Mouse (Mus musculus) lung, postnatal 36 days (tissue): Measurements from ENCODE around the gene Denr.
A peak's percentile ranks its signal among the peaks of the same experiment; 100 is the strongest.

ENCODE experiments used
- DNase-seq: peaks from one replicate; pipeline ENCODE4 v3.0.0; 2022; ENCODE audit warnings: mixed read lengths

Gene Denr

DNA sequence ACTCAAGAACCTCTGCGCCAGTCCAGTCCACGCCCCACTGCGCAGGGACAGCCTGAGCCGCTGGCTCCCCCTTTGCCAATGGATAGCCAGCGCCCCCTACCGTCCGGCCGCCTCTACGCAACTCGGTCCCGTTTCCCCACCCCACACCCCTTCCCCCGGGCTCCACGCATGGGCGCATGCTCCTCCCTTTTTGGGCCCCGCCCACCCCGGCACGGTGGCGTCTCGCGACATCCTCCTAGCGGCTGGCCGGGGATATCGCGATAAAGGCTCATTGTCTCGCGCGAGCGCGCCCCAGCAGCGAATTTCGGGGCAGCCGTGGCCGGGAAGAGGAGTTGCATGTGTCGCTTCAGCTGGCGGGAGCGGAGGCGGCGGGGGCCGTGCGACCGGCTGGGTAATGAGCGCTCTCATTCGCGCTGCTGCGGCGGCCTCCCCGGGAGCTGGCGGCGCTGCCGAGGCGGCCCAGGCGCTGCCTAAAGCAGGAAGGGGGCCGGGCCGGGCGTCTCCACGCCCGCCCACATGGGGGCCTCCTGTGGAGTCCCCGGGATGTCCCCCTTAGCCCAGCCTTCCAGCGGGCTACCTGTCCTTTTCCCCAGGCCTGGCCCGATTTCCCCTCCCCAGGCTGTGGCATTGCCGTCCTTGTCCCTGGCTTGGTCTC lies at the start of gene Denr:
Denr (plus strand) TSS at position 200 of the 655 bp plus-strand sequence.
- peak; percentile 98 for DNase-seq

DNA sequence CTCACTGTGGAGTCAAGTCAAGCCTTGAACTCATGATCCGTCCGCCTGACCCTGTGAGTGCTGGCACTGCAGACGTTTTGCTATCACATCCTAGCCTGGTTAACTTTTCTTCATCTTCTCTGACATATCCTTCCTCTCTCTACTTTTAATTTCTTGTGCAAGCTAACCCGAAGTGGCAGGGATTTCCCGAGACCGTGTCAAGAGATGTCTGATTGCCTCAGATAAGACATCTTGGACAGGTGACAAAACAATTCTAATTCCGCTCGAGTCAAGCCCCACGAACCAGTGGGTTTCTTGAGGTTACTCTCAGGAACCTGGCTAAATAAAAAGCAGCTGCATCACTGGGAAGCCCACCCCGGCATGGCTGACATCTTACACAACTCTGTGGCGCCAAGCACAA lies 48.2 kb upstream of the Denr start:
- DNase-seq, result no peak

DNA sequence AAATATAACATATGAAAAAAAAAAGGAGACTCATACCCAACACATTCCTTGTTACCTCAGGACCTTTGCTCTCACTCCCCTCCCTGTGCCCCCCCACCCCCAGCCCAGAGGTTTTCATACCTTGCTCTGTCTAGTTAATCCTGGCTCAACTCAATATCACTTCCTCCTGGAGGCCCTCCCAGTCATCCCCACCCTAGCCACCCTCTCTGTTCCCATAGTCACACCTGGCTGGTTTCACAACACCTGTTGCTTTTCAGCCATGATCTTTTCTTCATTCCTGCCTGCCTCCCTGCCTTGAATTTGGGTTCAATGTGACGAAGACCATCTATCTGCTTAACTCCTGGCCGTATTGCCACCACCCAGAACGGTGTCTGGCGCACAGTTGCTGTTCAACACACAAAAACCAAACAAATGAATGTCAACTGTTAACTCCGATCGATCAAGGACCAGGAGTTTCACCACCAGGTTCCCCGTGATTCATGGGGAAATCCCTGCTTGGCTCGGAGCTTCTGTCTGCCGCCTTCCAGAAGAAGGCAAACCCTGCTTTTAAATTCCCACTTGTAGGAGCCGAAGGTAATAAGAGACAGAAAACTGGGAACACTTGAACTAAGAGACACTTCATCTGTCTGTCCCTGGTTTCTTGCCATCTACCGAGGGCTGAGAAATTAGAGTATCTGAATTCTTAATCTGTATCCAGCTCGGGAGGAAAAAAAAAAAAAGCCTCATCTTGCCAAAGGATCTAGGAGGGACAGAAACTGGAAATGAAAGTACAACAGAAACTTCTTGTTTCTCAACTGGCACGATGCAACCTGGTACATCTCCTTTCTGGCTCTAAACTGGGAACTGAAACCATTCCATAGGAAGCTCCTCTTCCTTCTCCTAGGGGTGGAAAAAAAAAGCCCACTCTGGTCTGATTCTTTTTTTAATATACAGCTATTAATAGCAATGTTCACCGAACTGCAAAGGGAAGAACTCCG lies 44.3 kb upstream of the Denr start:
- peak; percentile 58 for DNase-seq

DNA sequence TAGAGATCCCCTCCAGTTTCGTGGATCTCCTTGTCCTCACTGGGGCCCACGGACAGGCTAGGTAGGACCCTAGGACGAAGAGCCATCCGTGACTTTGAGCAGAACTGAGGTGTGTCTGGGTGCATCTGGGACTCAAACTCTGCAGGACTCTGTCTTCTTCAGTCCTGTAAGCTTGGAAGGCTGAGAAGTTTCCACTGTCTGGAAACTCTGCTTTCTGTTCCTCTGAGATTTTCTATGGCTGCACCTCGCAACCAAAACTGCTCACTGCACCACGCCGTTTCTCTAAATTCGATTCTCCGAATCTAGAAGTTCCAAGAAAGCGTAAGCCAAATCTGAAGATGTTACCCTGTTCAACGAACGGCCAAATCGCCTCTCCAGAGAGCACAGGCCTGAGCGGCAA lies 43.0 kb upstream of the Denr start:
- DNase-seq, result no peak

DNA sequence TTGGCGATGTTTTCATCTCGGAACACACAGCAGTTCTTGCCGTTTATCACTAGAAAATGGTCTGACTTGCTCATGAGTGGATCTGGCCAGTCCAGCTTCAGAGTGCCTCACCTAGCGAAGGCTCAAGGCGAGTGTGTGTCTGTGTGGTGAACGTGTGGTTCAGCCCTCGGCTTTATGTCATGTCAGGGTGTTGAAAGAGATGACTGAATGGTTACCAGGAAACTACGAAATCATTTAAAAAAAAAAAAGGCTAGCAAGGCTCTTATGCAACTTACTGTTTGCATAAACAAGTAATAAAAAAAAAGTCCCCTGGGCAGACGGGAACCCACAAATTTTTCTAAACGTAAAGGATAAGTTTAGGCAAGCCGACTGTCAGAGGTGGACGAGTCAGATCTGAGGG lies 41.6 kb upstream of the Denr start, which contains the start of gene Hcar2:
Hcar2 (minus strand) TSS at position 135 of the 400 bp plus-strand sequence.
- peak; percentile 56 for DNase-seq

DNA sequence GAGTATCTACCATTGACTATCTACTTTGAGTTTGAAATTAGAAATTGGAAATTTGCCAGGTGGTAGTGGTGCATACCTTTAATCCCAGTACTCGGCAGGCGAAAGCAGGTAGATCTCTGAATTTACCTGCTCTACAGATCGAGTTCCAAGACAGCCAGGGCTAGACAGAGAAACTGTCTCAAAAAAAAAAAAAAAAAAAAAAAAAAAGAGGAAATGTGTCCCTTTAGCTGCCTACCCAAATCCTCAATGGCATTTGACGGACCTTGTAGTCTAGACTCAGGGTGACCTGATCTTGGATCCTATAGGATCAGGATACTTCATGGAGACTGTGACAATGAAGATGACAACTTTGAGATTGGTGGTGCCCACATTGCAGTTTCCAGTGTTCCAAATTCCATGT lies 40.5 kb upstream of the Denr start:
- DNase-seq, result no peak

DNA sequence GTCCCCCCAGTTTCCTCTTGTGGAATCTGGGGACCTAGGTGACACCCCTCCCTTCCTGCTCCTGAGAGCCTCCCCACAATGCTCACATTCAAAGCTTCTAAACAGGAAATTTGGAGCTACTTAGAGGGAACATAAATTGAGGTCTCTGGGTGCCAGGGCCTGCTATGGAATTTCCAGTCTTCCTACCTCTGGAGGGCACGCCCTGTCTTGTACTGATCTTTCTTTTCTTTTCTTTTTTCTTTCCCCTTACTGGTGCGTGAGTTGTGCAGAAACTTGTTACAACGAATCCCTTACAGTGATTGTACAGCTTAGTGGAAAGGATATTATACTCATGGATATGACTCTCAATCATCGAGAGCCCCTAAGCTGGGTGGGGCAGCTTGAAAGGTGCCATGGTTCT lies 37.4 kb upstream of the Denr start:
- no peak for DNase-seq

DNA sequence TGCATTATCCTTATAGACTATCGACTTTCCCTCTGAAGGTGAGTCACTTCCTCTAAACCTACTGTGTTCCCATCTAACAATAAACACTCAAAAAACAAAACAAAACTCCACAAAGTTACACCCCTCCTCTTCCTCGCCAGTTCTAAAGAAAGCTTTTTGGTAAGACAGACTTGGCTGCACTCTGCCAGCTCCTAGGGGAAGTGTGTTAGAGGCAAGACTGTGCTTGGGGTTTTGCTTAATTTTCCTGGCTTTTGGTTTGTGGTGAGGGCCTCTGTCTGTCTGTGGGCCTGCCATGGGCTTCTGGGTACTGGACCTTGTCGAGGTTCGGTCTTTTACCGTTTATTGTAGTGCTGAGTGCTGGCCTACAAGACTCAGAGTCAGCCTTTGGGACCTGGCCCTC lies 32.8 kb upstream of the Denr start:
- DNase-seq, result no peak

DNA sequence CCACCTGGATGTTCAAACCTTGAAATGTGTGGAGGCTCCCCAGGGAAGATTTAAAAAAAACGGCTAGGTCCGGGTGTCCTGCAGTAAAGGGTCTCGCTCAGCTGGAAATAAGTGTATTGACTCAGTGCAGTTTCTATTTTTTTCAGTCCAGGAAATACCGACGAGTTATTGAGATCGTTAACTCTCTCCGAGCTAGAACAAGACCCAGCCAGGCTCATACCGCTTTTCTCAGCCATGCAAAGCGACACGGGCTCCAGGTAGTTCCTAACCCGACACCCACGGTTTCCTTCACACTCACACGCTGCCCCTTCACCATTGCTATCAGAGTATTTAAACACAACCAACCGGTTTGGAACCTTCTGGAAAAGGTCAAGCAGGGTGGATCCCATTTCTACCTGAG lies 28.9 kb upstream of the Denr start:
- no peak for DNase-seq

DNA sequence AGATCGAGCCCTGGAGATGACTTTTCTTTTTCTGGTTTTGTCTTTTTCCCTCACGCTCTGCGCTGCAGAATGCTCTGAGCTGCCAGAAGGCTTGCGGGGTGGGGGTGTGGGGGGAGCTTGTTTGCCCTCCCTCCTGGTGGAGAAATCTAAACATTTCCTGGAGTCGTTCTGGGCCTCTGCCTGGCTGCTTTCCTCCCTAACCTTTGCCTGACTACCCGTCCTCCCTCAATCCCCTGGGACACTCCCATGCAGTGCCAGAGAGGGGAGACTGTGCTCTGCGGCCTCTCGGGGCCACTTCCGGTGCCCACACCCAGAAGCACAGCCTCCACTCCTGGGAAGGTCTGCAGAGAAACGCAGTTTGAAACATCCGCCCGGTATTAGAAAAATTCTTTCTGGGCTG lies 27.0 kb upstream of the Denr start, which contains the start of gene Hcar1:
Hcar1 (minus strand) TSS at position 93 of the 400 bp plus-strand sequence.
- DNase-seq, result peak; percentile 31

DNA sequence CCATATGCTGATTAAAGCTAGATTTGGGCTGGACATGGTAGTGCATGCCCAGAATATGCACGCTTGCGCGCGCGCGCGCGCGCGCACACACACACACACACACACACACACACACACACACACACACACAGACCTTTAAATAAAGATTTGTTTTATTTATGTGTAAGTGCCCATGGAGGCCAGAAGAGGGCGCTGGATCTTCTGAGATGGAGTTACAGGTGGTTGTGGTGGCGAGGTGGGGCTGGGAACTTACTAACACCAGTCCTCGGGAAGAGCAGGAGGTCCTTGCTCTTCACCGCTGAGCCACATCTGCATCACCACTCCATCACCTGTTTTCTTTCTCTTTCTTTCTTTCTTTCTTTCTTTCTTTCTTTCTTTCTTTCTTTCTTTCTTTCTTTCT lies 26.2 kb upstream of the Denr start:
- no peak for DNase-seq

DNA sequence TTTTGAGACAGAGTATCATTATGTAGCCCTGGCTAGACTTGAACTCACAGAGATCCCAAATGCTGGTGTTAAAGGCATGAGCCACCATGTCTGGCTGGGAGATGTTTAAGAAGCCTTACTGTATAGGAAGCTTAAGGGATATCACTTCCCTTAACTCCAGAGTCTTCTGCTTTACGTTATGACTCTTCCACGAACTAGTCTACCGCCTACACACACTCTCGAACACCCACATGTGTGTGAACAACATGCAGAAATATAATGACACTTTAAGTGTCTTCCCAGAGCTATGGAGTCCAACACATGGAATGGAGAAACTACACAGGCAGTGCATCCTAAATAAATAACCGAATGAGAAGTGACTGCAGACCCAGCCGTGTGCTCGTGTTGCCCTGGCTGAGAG lies 23.1 kb upstream of the Denr start:
- DNase-seq, result no peak

DNA sequence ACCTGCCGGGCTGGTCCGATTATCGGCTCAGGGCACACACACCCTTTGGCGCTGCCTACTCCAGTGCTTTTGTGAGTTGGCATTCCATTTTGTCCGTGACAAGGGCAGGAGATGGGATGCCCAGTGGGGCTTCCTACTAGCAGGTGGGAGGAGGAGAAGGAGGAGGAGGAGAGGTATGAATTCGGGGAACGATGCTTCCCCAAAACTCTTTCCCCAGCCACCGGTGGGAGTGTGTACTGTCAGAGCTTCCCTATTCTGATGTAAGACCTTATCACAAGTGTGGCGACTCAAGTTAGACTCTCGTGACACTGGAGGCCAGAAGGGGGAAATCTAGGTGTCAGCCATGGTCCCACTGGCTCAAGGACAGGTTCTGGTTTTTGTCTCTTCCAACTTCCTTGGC lies 22.6 kb upstream of the Denr start:
- DNase-seq, result no peak

DNA sequence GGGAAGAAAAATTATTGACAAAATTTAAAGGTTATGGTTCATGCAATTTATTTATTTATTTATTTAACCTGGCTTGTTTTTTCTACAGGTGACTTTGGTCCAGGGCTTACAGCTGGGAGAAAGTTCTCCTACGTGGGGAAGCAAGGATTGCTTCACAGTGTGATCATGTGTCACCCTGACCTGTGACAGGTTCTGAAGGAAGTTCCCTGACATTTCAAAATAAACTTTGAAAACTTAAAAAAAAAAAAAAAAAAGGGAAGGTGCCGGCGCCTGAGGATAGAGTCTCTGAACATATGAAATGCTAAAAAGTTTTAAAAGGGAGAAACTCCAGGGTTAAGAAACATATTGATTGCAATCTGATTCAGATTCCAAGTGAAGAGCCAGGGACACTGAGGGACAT lies 20.6 kb upstream of the Denr start:
- no peak for DNase-seq

DNA sequence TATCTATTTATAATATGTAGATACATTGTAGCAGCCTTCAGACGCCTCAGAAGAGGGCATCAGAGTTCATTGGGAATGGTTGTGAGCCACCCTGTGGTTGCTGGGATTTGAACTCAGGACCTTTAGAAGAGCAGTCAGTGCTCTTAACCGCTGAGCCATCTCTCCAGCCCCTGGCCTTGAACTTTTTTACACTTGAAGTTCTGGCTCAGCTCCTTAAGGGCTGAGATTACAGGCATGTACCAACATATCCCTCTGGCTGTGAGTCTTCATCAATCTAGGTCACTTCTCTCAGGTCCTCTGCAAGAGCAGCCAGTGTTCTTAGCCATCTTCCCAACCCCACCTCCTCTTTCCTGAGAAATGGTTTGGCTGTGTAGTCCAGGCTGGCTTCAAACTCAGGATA lies 16.7 kb upstream of the Denr start:
- DNase-seq, result no peak

DNA sequence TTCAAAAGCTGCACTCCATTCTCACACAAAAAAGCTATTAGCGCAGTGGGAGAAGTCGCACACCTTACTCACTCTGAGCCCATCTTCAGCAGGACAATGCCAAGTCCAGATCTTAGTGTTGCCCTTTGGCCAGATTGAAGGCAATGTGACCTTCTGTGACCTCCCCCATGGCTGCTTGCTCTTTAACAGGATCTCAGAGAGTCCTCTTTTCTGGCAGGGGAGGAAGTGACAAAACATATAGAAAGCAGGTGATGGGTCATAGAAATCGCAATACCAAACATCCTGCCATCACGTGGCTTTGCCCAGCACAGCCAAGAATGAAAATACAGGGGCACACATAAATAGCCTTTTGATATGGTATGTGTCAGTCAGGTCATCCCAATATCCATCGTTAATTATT lies 16.0 kb upstream of the Denr start:
- peak; percentile 15 for DNase-seq

DNA sequence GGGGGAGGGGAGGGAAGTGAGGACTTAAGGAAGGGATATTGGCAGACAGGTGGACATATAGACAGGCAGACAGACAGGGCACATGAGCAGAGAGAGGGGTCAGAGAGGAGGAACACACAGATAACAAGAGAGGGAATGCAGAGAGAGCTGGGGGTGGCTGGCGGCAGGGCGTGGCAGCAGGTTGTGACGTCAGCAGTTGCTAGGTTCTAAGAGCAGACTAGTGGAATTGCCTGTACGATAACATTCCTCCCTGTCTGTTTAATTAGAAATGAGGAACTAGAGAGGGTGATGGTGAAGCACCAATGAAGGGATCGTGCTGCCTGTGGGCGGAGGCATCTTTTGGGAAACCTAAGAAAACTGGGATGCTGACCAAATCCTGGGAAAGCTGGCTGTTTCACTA lies 15.3 kb upstream of the Denr start:
- DNase-seq, result peak; percentile 55

DNA sequence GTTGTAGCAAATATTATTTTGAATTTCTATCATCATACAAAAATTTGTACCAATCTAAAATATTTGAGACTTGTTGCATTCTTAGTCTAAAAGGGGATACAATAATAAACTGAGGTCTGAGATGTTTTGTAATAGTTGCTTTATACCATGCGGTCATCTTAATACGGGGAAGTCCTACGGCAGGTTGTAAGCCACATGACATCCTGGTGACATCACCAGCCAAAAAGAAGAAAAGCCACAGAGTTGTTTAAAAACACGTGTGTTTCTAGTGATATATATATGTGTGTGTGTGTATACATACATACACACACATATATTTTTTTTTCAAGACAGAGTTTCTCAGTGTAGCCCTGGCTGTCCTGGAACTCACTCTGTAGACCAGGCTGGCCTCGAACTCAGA lies 13.5 kb upstream of the Denr start:
- DNase-seq, result no peak

DNA sequence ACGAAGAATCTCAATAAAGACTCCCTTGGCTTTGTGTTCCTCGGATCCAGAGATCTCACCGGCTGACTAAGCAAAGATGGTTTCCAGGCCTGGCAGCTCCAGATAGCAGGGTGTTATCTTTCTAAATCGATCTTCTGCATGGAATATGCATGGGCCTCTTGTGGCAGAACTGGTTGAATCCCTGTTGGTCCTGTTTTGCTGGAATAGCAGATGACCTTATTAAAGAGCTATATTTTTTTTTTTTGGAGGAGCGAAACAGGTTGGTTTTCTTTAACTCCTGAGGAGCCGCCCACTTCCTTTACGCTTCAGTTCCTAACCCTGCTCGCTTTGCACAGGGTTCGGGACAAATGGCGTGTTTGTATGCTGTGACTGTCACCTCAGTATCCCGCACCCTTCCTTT lies 10.6 kb upstream of the Denr start:
- no peak for DNase-seq

DNA sequence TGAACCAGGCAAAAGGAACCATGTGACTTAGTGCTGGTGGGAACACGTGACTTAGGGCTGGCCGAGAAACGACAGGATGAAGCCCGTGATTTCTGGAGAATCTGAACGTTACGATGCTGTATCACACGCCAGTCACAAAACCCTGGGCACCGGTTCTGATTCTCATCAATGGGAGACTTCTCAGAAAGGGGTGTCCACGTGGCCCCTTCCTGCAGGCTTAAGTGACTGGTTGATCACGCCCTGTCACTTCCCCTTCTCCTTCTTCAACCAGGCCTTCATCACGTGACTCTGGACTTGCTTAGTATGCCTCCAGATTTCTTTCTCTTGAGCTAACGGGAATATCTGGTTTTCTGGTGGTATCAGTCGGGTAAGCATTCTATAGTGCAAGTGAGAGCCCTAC lies 9.6 kb upstream of the Denr start:
- DNase-seq, result peak; percentile 61

DNA sequence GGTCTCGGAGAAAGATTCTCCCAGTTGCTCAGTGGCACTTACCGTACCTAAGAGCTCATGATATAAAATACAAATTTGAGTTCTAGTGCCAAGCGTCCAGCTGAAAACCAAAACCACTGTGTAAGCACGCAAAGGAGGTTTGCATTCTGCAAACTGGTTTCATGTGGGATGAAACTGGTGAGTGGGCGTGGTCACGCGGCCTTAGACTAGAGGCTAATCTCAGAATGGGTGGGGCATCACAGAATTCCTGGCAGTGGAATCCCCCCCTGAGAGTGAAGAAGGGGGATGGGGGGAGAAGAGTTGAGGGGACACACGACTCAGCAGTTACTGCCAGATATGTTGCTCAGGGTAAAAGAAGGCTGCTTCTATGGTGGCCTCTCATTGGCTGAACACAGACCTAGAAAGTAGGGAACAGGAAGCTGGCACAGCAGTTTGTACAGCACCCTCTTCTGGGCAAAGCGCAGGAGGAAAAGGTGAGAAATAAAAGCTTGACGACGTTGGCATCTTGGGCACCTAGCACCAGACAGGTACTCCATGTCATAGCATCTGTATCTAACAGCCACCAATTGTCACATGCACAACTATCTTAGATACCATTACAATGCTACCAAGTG lies 2.8 kb upstream of the Denr start:
- peak; percentile 53 for DNase-seq

DNA sequence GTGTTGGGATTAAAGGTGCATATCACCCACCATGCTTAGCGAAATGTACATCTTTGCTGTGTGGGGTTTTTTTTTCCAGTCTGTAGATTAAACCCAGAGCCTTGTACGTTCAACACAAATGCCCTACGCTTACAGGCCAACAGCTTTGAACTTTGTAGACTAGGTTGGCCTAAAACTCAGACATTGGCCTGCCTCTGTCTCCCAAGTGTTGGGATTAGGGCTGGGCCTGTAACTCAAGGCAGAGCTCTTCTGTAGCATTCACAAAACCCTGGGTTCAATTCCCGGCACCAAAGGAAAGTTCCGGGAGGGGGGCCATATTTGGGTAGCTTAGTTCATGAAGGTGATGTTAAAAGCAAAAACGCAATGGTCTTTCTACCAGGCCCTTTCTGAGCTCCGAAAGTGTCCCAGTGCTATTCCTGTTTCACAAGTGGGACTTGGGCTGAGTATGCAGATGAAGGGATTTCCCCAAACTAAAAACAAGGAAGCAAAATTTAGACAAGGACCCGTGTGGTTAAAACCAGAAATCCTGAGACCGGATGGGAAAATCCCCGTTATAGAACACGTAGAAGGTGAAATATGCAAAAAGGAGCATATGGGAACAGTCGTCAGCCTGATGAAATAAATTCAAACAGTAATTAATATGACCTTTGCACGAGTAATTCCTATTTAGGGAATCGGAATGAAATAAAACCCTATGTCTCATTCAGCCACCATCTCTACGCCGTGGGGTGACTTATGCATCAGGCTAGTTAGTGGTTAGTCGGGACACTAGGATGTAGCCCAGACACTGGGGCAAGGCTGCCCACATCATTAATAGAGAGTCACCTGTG lies 614 bp upstream of the Denr start:
- DNase-seq, result no peak

DNA sequence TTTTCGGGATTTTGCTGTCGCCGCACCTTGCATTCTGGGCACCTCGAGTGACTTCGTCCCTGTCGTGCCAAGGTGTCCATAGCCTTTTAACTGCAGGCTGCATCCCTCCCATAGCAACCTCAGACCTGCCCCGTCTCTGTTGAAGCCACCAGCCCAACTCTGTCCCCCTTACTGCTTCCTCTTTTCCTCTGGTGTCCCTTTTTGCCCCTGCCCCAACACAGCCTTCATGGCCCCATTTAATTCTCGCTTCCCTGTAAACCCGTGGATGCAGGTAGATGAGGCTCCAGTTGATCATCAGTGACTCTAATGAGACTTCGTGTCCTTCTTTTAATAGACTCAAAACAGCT lies 629 bp downstream of the Denr start:
- no peak for DNase-seq
